Mouse (Mus musculus) MEL (cell line): Measurements from ENCODE around the gene Hspb1.

Experiments
- CTCF ChIP-seq, 3 experiments: IDR thresholded peaks in 2 of 3; conservative IDR thresholded peaks in 1 of 3; 2 replicates each; pipeline ENCODE4 v1.5.1; 2011 to 2012; ENCODE audit warnings: low read length in 3 of 3, low read depth in 2 of 3, mild to moderate bottlenecking in 2 of 3, improper control_type of control experiment in 1 of 3, inconsistent platforms in 1 of 3, mixed read lengths in 1 of 3, moderate library complexity in 1 of 3; ENCODE audit not compliant: control insufficient read depth in 1 of 3, insufficient read depth in 1 of 3, poor library complexity in 1 of 3, severe bottlenecking in 1 of 3
- MEF2A ChIP-seq: IDR thresholded peaks from 2 replicates; pipeline ENCODE4 v1.6.1; 2014; ENCODE audit warnings: low read depth, mild to moderate bottlenecking, inconsistent platforms, low read length, improper control_type of control experiment; ENCODE audit not compliant: poor library complexity, insufficient replicate concordance, severe bottlenecking; ENCODE audit errors: extremely low read depth
- MYC ChIP-seq: IDR thresholded peaks from 2 replicates; pipeline ENCODE4 v1.6.1; 2011; ENCODE audit warnings: low read depth, mild to moderate bottlenecking, low read length, improper control_type of control experiment, moderate library complexity
- NRF1 ChIP-seq: IDR thresholded peaks from 2 replicates; pipeline ENCODE4 v1.6.1; 2014; ENCODE audit warnings: low read depth, mild to moderate bottlenecking, inconsistent platforms, low read length, improper control_type of control experiment, moderate library complexity; ENCODE audit not compliant: poor library complexity, insufficient read depth, severe bottlenecking
- POLR2A ChIP-seq, 2 experiments: IDR thresholded peaks; 2 replicates each; pipeline ENCODE4 v1.6.1; 2011 to 2012; ENCODE audit warnings: low read length in 2 of 2, mild to moderate bottlenecking in 2 of 2, control low read depth in 1 of 2, improper control_type of control experiment in 1 of 2, low read depth in 1 of 2, moderate library complexity in 1 of 2; ENCODE audit not compliant: control insufficient read depth in 1 of 2, insufficient read depth in 1 of 2, poor library complexity in 1 of 2
- USF1 ChIP-seq: IDR thresholded peaks from 2 replicates; pipeline ENCODE4 v1.6.1; 2014; ENCODE audit warnings: low read depth, mild to moderate bottlenecking, inconsistent platforms, low read length, improper control_type of control experiment, moderate library complexity
- USF2 ChIP-seq, 2 experiments: IDR thresholded peaks; 2 replicates each; pipeline ENCODE4 v1.6.1; 2011 to 2012; ENCODE audit warnings: improper control_type of control experiment in 2 of 2, low read length in 2 of 2, borderline replicate concordance in 1 of 2, inconsistent platforms in 1 of 2, low read depth in 1 of 2, mild to moderate bottlenecking in 1 of 2; ENCODE audit not compliant: insufficient read depth in 1 of 2

GRCm38 (mm10) chr5:135855156-135855555, 32.6 kb upstream of the Hspb1 start:
- peak; percentile 70 to 99 (median 86) for TF ChIP-seq CTCF (IDR thresholded peaks at IDR 0.05 in 2 of 3, conservative IDR thresholded peaks at IDR 0.05 in 1 of 3; ENCODE audit: control insufficient read depth in 1 of 3, insufficient read depth in 1 of 3, low read depth in 2 of 3, low read length in 3 of 3, poor library complexity in 1 of 3, severe bottlenecking in 1 of 3)
- TF ChIP-seq USF2 (IDR thresholded peaks at IDR 0.05; ENCODE audit: borderline replicate concordance in 1 of 2, insufficient read depth in 1 of 2, low read depth in 1 of 2, low read length in 2 of 2), result no peak
- TF ChIP-seq POLR2A (IDR thresholded peaks at IDR 0.05; ENCODE audit: control insufficient read depth in 1 of 2, insufficient read depth in 1 of 2, low read depth in 1 of 2, low read length in 2 of 2, poor library complexity in 1 of 2), result no peak
- no peak for TF ChIP-seq USF1
- TF ChIP-seq NRF1, result no peak
- no peak for TF ChIP-seq MYC
- no peak for TF ChIP-seq MEF2A
